Mouse (Mus musculus): ENCODE data around the gene Fau.

DNA sequence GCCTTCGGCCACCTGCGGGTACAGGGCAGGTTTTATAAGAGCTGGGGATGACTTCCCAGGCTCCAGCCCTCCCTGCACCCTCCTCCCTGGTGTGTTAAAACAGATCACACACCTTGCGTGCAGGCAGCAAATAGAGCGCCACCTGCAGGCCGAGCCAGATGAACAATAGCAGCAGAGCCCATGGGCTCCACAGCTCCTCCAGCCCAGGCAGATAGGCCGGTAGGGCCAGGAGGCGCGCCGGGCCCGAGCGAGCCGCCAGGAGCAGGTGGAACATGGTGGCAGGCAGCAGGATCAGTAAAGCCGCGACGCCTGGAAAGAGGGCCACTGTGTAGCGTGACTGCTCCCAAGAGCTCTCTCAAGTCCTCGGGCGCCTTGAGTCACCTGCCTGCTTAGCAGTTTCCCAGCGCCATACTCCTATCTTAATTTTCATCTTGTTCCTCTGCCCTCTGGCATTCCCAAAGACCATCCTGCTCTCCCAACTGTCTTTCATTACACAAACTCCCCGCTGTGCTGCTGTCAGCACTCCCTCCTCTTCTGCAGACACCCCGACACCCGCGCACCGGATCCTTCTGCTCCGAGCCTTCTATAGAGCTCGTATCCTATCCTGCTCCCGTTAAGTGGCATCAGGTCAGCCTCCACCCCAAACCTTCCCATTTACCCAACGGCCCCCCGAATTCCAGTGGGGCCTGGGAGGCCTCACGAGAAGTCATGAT is 9.5 kb downstream of the Fau start:
- peak; percentile 90 for TF ChIP-seq CTCF (conservative IDR thresholded peaks at IDR 0.05; ENCODE audit: insufficient read depth, insufficient read length, low read depth, low read length)
- TF ChIP-seq POLR2A (IDR thresholded peaks at IDR 0.05; ENCODE audit: low read depth, low read length) = no peak

All from kidney, adult 2 months (tissue).